Comparison of ENCODE assay signal across 16 mouse cellular contexts in genomic region chr6:34716206-34716887, GRCm38 (mm10).
A peak's percentile ranks its signal among the peaks of the same experiment; 100 is the strongest.
DNase-seq lines count a peak whose midpoint lies in the region; ATAC-seq and TF ChIP-seq lines count a peak whose summit lies in the region.
"Had no signal": no experiment of that assay in that cellular context is flagged by ENCODE, and none has a peak within 500 bp of the region (broad histone marks: within the 10 kb centered on the region; RNA-seq: fewer than 3 reads in every experiment).

No protein-coding gene starts in this region.

- 0 out of 2 replicates have a peak, but pooled peaks cover 9% of the 10 kb centered on the region for H3K36me3 ChIP-seq in heart, embryonic 10.5 days
- H3K36me3 ChIP-seq in liver, adult 2 months (ENCODE audit: control insufficient read depth, insufficient read depth, low read length) = no peaks in the 10 kb centered on the region
- no peaks in the 10 kb centered on the region for H3K36me3 ChIP-seq in liver, embryonic 11.5 days (ENCODE audit: control insufficient read depth, insufficient read depth, low read length)
- H3K36me3 ChIP-seq in liver, postnatal 0 days (replicated peaks; ENCODE audit: insufficient read depth, low read length) = no peaks in the 10 kb centered on the region
- H3K36me3 ChIP-seq: forebrain, embryonic 12.5 days; neural tube, embryonic 13.5 days had no signal

- TF ChIP-seq POLR2A in liver, adult 2 months (IDR thresholded peaks at IDR 0.05; ENCODE audit: extremely low read depth, insufficient read depth, low read length) = no peak

- H3K27me3 ChIP-seq in heart, embryonic 10.5 days (ENCODE audit: insufficient read depth, poor library complexity, severe bottlenecking) = no peaks in the 10 kb centered on the region
- H3K27me3 ChIP-seq in liver, adult 2 months (ENCODE audit: control insufficient read depth, insufficient read depth, low read length) = no peaks in the 10 kb centered on the region
- H3K27me3 ChIP-seq in liver, embryonic 11.5 days (replicated peaks; ENCODE audit: control insufficient read depth, insufficient read depth, low read length) = no peaks in the 10 kb centered on the region
- H3K27me3 ChIP-seq in liver, postnatal 0 days (ENCODE audit: insufficient read depth, low read length) = no peaks in the 10 kb centered on the region
- H3K27me3 ChIP-seq: forebrain, embryonic 12.5 days; neural tube, embryonic 13.5 days had no signal

- TF ChIP-seq EP300 in liver, postnatal 0 days (IDR thresholded peaks at IDR 0.05; ENCODE audit: low read depth) = no peak

- ATAC-seq in liver, embryonic 11.5 days (replicated peaks; ENCODE audit: low FRiP score) = no peak
- no peak for ATAC-seq in liver, postnatal 0 days
- ATAC-seq in inflammation-experienced regulatory T-cells, adult 6 months = no peak

- peaks cover 80% of the 10 kb centered on the region for H3K4me1 ChIP-seq in heart, embryonic 10.5 days
- peaks cover 71% of the 10 kb centered on the region for H3K4me1 ChIP-seq in liver, adult 2 months (ENCODE audit: control insufficient read depth, insufficient read depth, low read length)
- H3K4me1 ChIP-seq in liver, embryonic 11.5 days (replicated peaks; ENCODE audit: control insufficient read depth, insufficient read depth, low read length) = peaks cover 31% of the 10 kb centered on the region
- peaks cover 59% of the 10 kb centered on the region for H3K4me1 ChIP-seq in liver, postnatal 0 days (ENCODE audit: insufficient read depth)

- no peak overlapping the region for H3K9ac ChIP-seq in liver, adult 2 months (ENCODE audit: low read depth, low read length)
- H3K9ac ChIP-seq in liver, embryonic 11.5 days (ENCODE audit: low read depth, low read length) = no peak overlapping the region
- H3K9ac ChIP-seq in liver, postnatal 0 days (replicated peaks) = no peak overlapping the region
- H3K9ac ChIP-seq: forebrain, embryonic 12.5 days; neural tube, embryonic 13.5 days had no signal

- no peak overlapping the region for H3K4me3 ChIP-seq in heart, embryonic 10.5 days
- H3K4me3 ChIP-seq in liver, adult 2 months (ENCODE audit: insufficient read depth, low read depth, low read length) = no peak overlapping the region
- H3K4me3 ChIP-seq in liver, embryonic 11.5 days (ENCODE audit: low read depth, low read length) = no peak overlapping the region
- H3K4me3 ChIP-seq in liver, postnatal 0 days (ENCODE audit: low read depth, low read length) = no peak overlapping the region
- H3K4me3 ChIP-seq: forebrain, embryonic 12.5 days; neural tube, embryonic 13.5 days had no signal

- H3K4me2 ChIP-seq in liver, embryonic 11.5 days = no peak overlapping the region
- no peak overlapping the region for H3K4me2 ChIP-seq in liver, postnatal 0 days (ENCODE audit: low read depth, low read length)
- H3K4me2 ChIP-seq: forebrain, embryonic 12.5 days; neural tube, embryonic 13.5 days had no signal

- H3K9me3 ChIP-seq in heart, embryonic 10.5 days = no peaks in the 10 kb centered on the region
- H3K9me3 ChIP-seq in liver, embryonic 11.5 days (ENCODE audit: control insufficient read depth, low read length) = no peaks in the 10 kb centered on the region
- no peaks in the 10 kb centered on the region for H3K9me3 ChIP-seq in liver, postnatal 0 days (ENCODE audit: low read length)
- H3K9me3 ChIP-seq: forebrain, embryonic 12.5 days; neural tube, embryonic 13.5 days had no signal

- H3K27ac ChIP-seq in heart, embryonic 10.5 days = peak overlapping the region; percentile 78
- H3K27ac ChIP-seq in liver, adult 2 months (replicated peaks; ENCODE audit: insufficient read depth, low read depth, low read length) = peak overlapping the region; percentile 41; the same call in 1 of the 2 replicates
- H3K27ac ChIP-seq in liver, embryonic 11.5 days (ENCODE audit: low read depth, low read length) = no peak overlapping the region
- peak overlapping the region; percentile 82 for H3K27ac ChIP-seq in liver, postnatal 0 days (ENCODE audit: low read depth)
- H3K27ac ChIP-seq: forebrain, embryonic 12.5 days; neural tube, embryonic 13.5 days had no signal

- no peak for TF ChIP-seq CTCF in liver, adult 2 months (IDR thresholded peaks at IDR 0.05; ENCODE audit: low read depth, low read length)
- TF ChIP-seq CTCF in liver, postnatal 0 days (IDR thresholded peaks at IDR 0.05; ENCODE audit: low read depth) = no peak

- no peak for DNase-seq in heart, embryonic 10.5 days (ENCODE audit: low spot score)
- DNase-seq in heart, adult 9 months (ENCODE audit: low spot score in 2 of 2) = no peak
- DNase-seq in liver, adult 2 months (ENCODE audit: extremely low read depth, low read depth, low spot score) = no peak
- DNase-seq in liver, embryonic 11.5 days (ENCODE audit: low spot score) = no peak
- DNase-seq in R1 (ENCODE audit: low read depth, low spot score) = peak; percentile 70
- no peak for DNase-seq in liver, postnatal 0 days
- DNase-seq in gastrocnemius, postnatal 25 days = no peak
- DNase-seq: adrenal gland, postnatal 10 days; B cell, adult 2 months; cerebellum, adult 2 months; heart, postnatal 4 days; right cerebral cortex, postnatal 4 days; thymus, adult 2 months had no signal

- WGBS in heart, embryonic 10.5 days = 86% methylated on average over 9 of the region's 9 CpGs
- WGBS in liver, adult 2 months = 84% methylated on average over 9 of the region's 9 CpGs
- 75% methylated on average over 9 of the region's 9 CpGs for WGBS in liver, embryonic 11.5 days
- WGBS in liver, postnatal 0 days (ENCODE audit: insufficient replicate concordance) = 71% methylated on average over 9 of the region's 9 CpGs

- peaks cover 42% of the 10 kb centered on the region; the same call in 1 of the 2 replicates for H3K79me2 ChIP-seq in liver, adult 2 months (ENCODE audit: control insufficient read depth, insufficient read depth, low read length)
